Mouse (Mus musculus): ENCODE results near the gene Cpne2.

DNA sequence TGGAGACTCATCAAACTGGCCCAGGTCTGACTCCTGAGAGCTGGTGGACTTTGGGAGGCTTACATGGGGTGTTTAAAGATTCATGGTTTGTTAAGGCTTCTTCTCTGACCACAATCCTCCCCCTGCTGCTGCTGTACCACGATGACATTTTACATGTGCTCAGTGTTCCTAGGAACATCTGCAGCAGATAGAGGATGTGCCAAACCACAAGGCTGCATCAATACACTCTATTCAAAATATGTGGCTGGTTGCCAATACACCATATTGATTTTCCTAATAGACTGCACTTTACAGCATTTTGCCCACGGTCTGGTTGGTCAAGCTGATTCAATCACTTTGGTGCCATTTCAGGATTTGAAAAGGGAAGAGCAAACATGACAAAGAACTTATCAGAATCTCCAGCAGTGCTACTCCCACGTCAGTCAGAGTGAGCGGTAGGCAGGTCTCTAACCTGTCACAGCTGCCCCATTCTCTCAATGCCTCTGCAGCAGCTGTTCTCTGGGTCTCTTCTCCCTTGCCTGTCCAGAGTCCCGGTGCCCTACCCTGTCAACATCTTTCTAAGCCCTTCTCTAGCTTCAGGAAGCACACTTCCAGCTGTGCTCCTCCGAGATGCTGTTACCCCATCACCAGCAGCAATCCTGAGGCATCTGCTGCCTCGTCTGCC is 49.2 kb downstream of the Cpne2 start:
- TF ChIP-seq CTCF (conservative IDR thresholded peaks at IDR 0.05; ENCODE audit: low read length) (no peak), NANOG (IDR thresholded peaks at IDR 0.05; ENCODE audit: borderline replicate concordance, low read length) (no peak), POU5F1 (IDR thresholded peaks at IDR 0.05; ENCODE audit: borderline replicate concordance, low read length) (no peak)

All from E14TG2a.4 (cell line).